Mouse (Mus musculus) bone marrow, adult 2 months (tissue): ENCODE measurements around the gene Gm11492.

Experiments
- CTCF ChIP-seq: fragments of 200-500 bp; IDR thresholded peaks from 2 replicates; pipeline ENCODE4 v1.5.1; 2011; ENCODE audit warnings: low read length, control low read depth; ENCODE audit not compliant: control insufficient read depth, insufficient read depth
- POLR2A ChIP-seq: fragments of 200-500 bp; IDR thresholded peaks from 2 replicates; pipeline ENCODE4 v1.6.1; 2011; ENCODE audit warnings: low read depth, mild to moderate bottlenecking, control low read depth, low read length, borderline replicate concordance; ENCODE audit not compliant: control insufficient read depth

GRCm38 (mm10) chr11:87531695-87532094 is 34.8 kb upstream of the Gm11492 start:
- no peak for TF ChIP-seq CTCF
- no peak for TF ChIP-seq POLR2A
